Mouse (Mus musculus): ENCODE measurements around the gene Rabl6.

Rabl6 gene

DNA sequence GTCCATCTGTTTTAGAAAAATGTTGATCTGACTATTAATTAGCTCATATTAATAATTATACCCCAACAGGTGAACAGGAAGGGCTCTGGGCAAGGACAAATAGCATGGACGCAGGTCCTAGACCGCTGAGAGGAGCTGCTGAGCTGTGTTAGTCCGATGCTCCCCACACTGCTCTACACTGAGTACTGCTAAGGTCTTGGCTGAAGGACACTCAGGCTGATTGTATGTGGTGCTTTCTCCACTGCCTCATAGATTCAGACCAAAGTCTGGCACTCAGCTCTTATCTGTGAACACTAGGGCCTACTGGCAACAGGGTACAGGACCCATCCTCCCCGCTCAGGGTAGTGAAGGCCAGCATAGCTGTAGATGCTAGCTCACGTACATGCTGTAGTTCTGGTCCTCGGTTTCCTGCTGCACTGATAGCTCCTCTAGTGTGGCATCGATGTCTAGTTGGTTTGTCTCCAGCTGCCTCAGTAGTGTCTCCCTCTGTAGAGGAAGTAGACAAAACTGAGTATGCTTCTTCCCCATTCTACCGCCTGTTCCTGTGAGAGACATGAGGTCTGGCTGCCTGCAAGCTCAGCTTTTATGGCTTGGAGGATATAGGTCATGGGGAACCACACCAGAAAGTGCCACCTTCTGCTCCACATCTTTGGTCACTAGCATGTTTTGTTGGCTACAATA lies 20.0 kb downstream of the Rabl6 start:
- no peak for DNase-seq

DNA sequence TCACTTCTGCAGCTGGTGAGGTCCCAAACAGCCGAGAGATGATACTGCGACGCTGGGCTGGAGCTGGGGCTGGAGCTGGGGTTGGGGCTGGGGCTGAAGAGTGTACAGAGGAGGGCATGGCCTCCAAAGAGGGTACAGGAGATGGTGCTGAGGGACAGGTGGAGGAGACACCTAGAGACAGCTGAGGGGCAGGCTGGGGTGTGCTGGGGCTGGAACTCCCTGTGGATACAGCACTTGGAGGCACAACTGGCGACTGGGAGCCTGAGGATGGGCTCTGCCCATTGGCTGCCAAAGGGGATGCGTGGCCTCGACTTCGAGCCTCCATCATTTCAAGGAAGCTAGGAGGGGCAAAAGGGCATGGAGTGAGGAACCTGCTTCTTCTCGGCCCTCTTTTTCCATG lies 21.0 kb downstream of the Rabl6 start:
- no peak for DNase-seq

DNA sequence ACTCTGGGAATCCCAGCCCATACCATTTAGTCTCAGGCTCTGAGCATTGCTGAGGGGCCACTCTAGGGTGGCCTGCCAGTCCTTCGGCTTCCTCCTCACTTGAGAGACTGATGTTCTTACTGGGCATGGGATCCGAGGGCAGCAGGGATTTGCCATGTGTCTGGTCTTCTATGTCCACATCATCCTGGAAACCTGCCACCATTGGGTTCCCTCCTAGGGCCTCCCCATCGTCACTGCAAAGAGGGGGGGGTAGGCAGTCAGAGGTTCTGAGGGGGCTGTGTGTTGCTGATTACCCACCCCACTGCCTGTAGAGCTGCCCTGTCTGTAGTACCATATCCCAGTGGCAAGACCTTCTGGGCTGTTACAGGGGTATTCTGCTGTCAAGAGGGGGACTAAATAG lies 22.7 kb downstream of the Rabl6 start:
- no peak for DNase-seq

DNA sequence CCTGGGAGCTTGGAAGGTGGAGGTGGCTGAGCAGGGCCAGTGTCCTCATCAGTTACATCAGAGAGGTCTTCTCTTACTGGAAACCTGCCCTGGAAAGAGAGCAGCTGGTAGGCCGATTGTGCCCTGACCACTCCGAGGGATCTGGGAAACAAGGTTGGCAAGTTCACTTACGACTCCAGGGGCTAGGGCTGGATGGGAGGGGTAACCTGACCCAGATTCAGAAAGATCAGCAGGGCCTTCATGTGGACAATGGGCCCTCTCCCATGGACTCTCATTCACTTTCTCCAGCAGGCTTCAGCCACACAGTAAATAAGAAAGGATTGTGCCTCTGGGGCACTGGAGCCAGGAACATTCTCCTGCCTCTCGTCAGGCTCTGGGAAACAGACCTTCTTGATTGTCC lies 23.5 kb downstream of the Rabl6 start:
- no peak for DNase-seq

DNA sequence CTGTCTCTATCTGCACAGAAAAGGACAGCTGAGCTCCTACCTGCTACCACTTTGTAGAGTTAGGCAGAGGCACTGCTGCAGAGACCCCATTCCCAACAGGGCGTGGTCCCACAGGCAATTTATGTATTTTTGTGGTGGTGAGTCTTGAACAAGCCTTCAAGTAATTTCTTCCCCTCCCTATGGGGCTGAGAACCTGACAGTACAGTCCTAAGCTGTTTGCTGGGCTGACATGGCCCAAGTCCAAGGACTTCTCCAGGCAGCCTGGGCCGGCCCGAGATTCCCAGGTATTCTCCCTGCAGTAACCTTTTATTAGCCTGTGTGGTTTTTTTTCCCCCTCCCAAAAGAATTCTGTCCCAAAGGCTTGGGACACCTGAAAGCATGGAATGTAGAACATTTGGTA lies 24.2 kb downstream of the Rabl6 start:
- DNase-seq: no peak

DNA sequence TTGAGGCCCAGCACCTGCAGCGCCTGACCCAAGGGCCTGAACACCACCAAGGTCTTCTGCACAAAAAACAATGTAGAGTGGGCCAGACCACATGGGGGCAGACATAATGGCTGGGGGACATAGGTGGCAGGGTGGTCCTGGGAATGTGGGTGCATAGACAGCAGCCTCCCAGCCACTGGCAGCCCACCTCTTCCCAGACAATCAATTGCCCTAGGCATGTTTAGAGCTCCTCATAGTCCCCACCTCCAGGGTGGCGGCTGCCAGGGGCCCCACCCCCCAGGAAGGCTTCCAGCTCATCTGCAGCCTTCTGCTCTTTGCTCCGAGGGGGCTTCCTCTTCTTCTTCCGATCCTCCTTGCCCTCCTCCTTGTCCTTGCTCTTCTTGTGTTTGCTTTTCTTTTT lies 24.8 kb downstream of the Rabl6 start:
- DNase-seq: no peak

DNA sequence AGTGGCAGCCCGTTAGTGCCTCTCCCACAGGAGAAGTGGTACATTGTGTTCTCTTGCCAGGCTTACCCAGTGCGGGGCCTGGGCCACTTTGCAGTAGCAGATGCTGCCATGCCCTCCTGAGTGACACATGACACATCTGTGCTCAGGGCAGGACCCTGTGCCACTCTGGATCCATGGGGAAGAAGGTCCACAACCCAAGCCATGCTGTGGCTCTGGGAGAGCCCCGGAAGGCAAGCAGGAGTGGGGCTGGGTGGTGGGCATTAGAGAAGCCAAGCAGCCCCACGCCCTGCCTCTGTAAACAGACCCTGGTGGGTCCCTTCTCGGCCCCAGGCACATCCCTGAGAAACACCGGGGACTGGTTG lies 25.2 kb downstream of the Rabl6 start:
- no peak for DNase-seq

DNA sequence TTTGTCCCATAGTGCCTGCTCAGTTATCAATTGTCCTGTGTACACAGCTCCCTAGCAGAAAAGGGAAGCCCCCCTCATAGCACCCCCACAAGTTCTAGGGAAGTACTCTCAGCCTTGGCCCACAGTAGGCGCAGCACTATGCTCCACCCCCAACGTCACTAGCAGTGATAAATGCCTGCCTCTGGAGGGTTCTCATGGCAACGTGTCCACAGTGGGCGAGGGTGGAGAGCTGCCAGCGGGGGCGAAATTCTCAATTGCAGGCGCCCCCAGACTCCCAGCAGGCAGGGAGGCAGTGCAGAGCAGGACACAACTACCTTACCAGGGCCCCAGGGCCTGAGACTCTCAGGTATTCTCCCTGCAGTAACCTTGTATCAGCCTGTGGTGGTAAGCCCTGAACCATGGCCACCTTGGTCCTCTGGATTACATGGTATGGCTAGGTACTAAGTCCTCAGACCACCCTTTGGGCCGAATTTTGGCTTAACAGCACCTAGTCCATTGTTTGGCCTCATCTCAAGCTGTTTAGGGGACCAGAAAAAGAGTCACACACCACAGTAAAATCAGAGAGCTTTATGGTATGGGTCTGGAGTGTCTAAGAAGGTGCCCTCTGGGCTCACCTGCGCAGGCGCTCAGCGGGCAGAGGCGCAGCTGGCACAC lies 25.7 kb downstream of the Rabl6 start:
- peak; percentile 86 for DNase-seq

DNA sequence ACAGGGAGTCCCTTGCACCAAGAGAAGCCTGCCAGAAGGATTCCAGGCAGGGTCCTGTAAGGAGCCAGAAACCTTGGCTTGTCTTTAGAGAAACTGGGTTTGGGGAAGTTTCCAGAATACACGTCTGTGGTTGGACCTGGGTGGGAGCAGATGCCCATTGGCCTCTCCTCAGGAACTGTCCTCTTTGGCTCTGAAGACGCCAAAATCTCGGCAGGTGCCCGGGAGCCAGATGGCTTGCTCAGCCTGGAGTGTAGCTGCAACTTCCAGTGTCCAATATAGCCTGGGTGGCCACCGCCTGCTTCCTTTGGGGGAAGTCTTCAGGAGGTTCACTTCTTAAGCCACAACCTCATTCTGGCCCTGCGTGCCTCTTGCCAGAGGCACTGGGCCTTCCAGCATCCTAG lies 26.4 kb downstream of the Rabl6 start:
- DNase-seq: no peak

DNA sequence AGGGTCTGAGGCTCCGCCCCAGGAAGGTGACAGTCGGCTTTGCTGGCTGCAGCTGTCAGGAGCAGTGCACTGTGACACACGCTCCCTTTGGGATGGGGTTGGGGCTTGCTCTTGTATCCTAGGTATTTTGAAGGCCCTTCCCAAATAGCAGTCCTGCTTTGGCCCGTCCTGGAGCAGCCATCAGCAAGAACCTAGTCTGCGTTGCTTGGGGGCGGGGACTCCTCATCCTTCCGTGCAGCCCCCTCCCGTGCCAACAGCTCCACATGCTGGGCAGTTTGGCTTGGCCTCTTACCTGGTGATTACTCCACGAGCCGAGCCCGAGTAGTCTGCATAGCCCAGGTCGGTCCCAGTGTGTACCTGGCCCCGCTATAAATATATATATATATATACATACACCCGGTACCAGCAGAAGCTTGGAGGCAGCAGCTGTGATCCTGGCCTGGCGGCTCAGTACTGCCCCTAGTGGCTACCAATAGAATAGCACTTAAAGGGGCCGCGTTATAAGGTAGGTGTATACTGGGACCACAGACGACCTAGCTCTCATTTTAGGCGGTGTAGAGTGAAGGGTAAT lies 26.9 kb downstream of the Rabl6 start, which contains the start of gene Ajm1:
Ajm1 (minus strand) TSS at position 464 of the 571 bp plus-strand sequence.
- peak; percentile 80 for DNase-seq

DNA sequence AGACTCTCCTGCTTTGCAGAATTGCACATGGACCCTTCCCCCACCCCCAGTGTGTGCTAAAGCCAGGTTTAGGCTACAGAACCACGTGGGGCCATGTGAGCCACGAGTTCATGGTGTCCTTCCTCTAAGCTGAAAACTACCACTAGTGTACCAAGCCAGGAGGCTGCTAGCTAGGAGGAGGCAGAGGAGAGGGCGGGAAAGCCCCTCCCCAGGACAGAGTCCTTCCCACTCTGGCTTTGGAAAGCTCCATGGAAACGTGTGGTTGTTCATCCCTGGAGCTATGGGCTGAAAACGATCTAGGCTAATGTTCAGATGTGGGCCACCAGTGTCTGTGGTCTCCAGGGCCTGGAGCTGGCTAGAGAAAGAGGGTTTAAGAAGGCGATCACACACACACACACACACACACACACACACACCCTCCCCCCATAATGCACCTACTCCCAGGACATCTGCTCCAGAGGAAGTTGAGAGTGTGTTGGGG lies 27.7 kb downstream of the Rabl6 start:
- peak; percentile 52 for DNase-seq

DNA sequence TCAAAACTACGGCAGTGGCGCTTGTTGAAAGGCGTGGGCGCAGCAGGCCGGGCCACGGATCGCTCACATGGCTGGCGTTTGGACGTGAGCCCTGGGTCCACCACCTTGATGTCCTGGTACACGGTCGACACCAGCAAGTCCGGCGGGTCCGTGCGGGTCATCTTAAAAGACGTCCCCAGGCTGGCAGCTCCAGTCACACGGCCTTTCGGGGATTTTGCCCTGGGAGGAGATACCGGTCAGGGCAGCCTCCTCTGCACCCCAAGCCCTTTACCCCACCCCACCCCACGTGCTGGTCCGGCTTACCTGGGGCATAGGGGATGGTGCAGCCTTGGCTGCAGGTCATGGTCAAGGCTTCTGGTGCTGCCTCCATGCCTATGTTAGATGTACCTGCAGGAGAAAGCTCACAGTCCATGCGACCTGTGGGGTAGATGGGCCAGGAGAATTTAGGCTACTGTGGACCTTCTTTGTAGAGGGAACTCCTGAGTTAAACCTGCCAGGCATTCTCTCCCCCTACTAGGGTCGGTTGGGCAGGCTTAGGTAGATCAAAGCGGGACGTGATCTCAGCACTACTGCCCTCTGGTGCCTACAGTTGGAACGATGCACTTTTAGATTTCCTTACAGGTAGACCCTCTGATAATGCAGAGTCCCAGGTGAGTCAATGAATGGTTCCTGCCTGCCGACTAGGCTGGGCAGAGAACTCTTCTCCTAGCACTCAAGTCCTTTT lies 28.4 kb downstream of the Rabl6 start:
- no peak for DNase-seq

DNA sequence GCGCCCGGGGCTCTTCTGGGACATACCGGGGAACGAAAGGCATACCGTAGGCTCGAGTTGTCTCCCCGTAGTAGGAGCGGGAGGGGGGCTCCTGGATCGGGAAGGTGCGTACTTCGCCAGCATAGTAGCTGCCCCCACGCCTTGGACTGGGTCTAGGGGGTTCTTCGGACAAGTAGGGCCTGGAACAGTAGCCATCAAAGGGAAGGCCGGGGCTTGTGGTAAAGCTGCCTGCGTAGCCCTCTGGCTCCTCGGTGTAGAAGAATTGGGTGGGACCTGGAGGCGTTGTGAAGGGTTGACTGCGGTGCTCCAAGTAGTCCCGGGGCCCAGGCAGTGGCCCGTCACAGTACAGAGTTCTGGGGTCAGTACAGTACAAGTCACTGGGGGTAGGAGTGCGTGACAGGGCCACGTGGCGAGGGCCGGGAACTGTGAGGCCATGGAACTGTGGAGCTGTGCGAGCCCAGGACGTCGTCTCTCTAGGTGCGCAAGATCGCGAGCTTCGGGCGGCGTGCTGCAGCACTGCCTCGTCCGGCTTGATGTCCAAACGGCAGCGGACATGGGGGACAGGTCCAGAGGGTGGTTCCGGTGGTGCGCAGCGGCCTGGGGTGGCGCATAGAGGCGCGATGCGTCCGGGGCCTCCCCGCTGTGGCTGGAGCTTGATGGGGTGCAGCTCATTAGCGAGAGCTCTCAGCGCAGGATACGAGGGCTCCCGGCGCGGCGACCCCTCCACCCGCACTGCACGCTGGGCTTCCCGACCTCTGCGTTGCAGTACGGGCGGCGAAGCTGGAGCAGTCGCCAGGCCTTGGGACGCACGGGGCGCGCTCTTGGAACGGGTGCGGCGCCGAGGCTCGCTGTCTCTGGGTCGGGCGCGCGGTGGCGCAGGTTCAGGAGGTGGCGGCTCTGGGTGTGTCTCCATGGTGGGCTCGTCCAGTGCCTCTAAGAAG lies 29.3 kb downstream of the Rabl6 start:
- DNase-seq: no peak

DNA sequence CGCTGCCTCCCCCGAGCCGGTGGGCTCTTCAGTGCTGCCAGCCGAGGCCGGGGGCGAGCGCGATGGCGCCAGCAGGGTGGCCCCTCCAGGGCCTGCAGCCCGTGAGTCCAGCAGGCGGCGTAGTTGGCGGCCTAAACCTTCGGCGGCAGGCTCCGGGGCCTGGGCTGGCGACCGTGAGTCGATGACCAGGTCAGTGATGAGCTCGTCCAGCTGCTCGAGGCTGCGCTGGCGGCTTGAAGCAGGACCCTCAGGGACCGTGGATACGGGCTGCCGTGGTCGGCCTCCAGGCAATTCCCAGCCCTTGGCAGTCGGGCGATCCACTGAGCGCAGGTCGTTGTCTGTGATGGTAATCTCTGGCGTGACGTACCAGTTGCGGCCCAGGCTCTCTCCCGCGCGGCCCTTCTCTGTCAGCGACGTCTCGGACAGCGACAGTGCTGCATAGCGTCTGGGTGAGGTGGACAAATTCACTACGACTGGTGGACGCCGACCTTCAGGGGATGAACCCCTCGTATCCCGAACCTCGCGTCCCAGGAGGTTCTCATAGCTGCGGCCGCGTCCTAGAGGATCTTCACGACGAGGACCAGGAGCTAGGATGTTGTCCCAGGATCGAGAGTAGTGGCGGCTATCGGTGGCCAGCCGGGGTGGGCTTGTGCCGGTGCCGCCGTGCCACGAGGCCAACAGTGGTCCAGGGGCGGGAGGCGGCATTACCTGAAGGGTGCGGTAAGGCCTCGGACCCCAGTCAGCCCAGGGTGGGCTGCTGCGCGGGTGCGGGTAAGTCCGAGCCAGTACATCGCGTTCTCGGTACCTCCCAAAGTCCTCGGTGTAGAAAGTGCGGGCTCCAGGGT lies 30.1 kb downstream of the Rabl6 start:
- no peak for DNase-seq

DNA sequence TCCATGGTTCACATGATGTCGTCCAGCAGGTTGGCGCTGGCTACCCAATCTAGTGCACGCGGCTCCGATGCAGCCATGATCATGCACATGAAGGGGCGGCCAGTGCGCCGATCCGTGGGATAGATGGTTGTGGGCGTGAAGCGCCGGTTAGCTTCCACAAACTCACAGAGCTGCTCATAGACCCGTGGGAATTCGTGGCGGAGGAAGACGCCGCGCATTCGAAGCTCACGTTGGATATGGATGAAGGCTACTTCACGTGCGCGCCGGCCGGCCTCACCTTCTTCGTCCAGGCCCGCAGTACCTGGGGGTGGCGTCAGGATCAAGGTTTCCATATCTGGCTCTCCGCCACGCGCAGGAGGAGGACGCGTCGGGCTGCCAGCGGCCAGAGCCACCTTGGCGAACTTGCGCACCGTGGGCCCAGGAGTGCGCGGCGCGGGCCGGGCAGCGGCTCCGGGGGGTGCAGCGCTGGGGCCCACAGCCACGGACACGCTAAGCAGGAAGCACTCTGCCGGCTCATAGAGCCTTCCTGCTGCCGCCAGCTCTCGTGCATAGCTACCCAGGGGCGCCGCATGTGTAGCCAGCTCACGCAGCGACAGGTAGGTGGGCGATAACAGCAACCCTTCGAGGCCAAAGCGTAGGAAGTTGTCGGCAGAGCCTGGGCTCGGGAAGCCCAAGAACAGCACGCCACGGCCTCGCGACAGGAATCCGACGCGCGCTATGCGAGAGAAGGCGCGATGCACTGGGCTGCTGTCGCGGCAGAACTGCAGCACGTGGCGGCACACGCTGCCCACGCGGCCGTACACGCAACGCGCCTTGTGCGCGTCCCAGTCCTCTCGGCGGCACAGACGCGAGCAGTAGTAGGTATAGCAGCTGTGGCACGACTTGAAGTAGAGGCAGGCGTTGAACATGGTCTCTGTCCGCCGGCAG lies 31.1 kb downstream of the Rabl6 start:
- no peak for DNase-seq

DNA sequence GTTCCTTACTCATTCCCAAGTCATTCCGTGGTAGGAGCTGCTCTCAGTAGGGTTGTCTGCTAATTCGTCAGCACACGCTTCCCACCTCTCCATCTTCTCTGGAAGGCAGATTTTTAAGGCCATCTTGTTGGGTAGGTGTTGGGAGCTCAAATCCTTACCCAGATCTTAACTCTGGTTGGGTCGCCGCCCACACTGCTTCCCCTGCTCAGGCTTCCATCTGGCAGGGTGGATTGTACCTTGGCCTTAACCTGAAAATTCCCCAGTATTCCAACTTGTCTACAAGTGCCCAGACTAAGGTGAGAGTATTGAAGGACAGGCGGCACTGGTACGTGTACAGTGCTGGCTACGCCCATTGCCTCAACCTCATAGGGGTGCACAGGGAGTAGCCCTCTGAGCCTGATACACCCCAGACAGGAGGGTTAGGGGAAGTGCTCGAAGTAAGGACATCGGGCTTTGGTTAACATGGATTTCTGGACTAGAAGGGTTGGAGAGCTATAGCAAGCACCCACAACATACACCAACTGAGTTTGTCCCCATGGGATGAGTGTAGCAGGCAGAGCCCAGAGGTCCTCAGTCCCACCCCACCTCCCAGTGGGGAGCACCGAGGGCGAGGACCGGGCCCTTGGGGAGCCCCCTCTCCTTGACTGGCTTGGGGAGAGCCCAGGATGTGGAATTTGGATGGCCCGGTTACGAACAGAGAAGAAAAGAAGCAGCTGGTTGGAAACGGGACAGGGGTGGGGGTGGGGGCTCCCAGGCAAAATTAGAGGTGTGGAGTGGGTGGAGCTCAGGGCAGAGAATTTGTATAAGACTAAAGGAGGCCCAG lies 32.1 kb downstream of the Rabl6 start:
- DNase-seq: no peak

DNA sequence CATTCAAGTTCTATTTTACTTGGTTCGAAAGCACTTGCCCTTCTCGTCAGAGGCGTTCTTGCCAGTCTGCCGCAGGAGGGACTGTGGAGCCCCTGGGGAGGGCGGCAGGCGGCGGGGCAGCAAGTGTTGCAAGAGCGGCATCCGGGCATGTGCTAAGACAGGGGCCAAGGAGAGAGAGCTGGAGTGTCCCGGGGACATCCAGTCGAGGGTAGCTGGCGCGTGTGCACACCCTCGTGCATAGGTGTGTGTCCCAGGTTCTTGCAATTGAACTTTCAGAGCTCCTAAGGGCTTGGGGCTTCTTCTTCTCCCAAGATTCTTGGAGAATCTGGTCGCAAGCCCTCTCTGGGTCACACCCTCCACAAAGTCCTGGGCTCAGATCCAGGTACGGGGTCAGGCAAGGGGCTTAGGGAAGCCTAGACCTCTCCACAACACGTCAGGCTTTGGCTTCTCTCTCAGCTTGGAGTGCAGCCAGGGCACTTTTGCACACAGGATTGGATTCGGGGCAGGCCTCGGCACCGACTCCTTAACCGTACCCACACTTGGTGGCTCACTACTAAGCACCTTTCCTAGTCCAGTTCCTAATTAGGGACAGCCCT lies 32.8 kb downstream of the Rabl6 start:
- DNase-seq: no peak

DNA sequence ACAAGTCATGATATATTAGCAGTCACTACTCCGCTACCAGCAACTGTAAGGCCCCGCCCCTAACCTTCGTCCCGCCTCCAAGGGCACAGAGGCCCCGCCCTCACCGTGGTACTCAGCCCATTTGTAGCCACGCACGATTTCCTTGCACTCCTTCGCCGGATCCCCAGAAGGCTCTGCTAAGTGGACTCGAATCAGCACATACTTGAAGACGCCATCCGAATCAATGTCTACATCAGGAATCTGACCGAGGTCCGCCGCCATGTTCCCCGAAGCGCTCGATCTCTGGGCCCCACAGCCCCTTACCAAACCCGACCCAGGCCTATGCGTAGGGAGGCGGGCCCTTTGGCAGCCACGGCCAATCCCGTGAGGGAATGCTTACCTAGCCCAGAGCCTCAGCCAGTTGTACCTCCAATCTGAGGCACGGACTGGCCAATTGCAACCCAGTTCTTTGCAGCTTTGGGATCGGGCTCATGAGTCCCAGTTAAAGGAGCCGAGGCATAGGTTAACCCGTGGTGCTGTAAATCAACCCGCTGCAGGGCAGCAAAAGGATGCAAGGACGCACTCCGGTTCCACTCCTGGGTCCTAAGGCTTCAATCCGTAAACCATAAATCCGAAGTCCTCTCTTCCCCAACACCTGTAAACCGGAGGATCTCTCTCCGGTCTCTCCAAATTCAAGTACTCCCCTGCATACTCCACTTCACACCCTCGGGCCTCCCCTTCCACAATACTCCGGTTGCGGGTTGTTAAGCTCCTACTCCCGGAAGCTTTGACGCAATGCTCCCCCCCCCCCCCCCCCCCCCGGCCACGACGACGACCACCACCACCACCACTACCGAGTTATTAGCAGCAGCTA lies 33.5 kb downstream of the Rabl6 start, which contains the start of the genes Mamdc4 and Phpt1:
Mamdc4 (minus strand) TSS at position 267 of the 853 bp plus-strand sequence.
Phpt1 (minus strand) TSS at position 646 of the 853 bp plus-strand sequence.
- peak; percentile 96 for DNase-seq

Measured in right cerebral cortex, postnatal 25 days (tissue).